In genomic region chr6:139524288-139524687, GRCm38 (mm10) we compare ENCODE assay signal across 27 mouse cellular contexts. TPM values are rescaled to one million over a fixed set of nuclear protein-coding genes. Genes with fewer than 3 reads are reported as not detected.
"Had no signal": no experiment of that assay in that cellular context is flagged by ENCODE, and none has a peak within 500 bp of the region (broad histone marks: within the 10 kb centered on the region; RNA-seq: fewer than 3 reads in every experiment).

No protein-coding gene starts in this region.

- ATAC-seq: intestine, postnatal 0 days; liver, postnatal 0 days; lung, postnatal 0 days had no signal

- H3K4me3 ChIP-seq: limb, embryonic 12.5 days; limb, embryonic 15.5 days; midbrain, embryonic 12.5 days had no signal

- H3K4me2 ChIP-seq: limb, embryonic 12.5 days; limb, embryonic 15.5 days; liver, embryonic 11.5 days; lung, embryonic 14.5 days; midbrain, embryonic 12.5 days had no signal

- H3K4me1 ChIP-seq: limb, embryonic 12.5 days; limb, embryonic 15.5 days; midbrain, embryonic 12.5 days had no signal

- H3K36me3 ChIP-seq: limb, embryonic 12.5 days; limb, embryonic 15.5 days; midbrain, embryonic 12.5 days had no signal

- H3K9ac ChIP-seq: limb, embryonic 12.5 days; limb, embryonic 15.5 days; liver, embryonic 14.5 days; liver, postnatal 0 days; lung, embryonic 14.5 days; midbrain, embryonic 12.5 days had no signal

- H3K27me3 ChIP-seq: limb, embryonic 12.5 days; limb, embryonic 15.5 days; midbrain, embryonic 12.5 days had no signal

- H3K27ac ChIP-seq: kidney, postnatal 0 days; limb, embryonic 12.5 days; limb, embryonic 15.5 days; liver, embryonic 14.5 days; macrophage; midbrain, embryonic 12.5 days; stomach, postnatal 0 days had no signal

- H3K9me3 ChIP-seq: limb, embryonic 12.5 days; limb, embryonic 15.5 days; midbrain, embryonic 12.5 days had no signal

- DNase-seq: kidney, adult 2 months; kidney, postnatal 25 days; layer of hippocampus, postnatal 36 days; left cerebral cortex, postnatal 4 days; liver, postnatal 0 days; lung, embryonic 14.5 days; retina, postnatal 1 day; right cerebral cortex, postnatal 14 days; right cerebral cortex, postnatal 4 days; thymus, postnatal 36 days had no signal

RNA-seq across cellular contexts. Expression of gene Rergl, which starts 22.5 kb away (rescaled TPM):
- total RNA-seq: layer of hippocampus, adult 8-10 months; layer of hippocampus, postnatal 10 days; layer of hippocampus, postnatal 36 days; left cerebral cortex, adult 8-10 months; left cerebral cortex, postnatal 14 days; left cerebral cortex, postnatal 4 days; megakaryocyte, adult 5-6 weeks; midbrain, postnatal 0 days; neutrophil, adult 5-6 weeks had no signal
- polyA plus RNA-seq: limb, embryonic 12.5 days; limb, embryonic 15.5 days; liver, embryonic 11.5 days; liver, embryonic 14.5 days; liver, postnatal 0 days; lung, embryonic 14.5 days; lung, postnatal 0 days; macrophage; midbrain, embryonic 12.5 days; midbrain, postnatal 0 days had no signal
